Mouse (Mus musculus) monocyte, adult 5-6 weeks (primary cell): ENCODE measurements around the gene Lmna. TPM values are rescaled to one million over a fixed set of nuclear protein-coding genes. Genes with fewer than 3 reads are reported as not detected.

Experiments
- ATAC-seq: fragments of 153-309, 156-312 bp; replicated peaks from 2 replicates; pipeline ENCODE4 v1.8.0; 2017; ENCODE audit warnings: mild to moderate bottlenecking; ENCODE audit not compliant: low TSS enrichment, insufficient number of reproducible peaks, severe bottlenecking, poor library complexity, low FRiP score
- total RNA-seq: library from RNA; stranded (forward); fragments of 200-1000, 200-491, 200-594 nt; gene quantifications from 3 replicates; pipeline ENCODE4 v1.2.3, GENCODE M21; 2017

Lmna gene
- 28.1 to 43.4 TPM (median 40.8 TPM) in 3 replicates for total RNA-seq

DNA sequence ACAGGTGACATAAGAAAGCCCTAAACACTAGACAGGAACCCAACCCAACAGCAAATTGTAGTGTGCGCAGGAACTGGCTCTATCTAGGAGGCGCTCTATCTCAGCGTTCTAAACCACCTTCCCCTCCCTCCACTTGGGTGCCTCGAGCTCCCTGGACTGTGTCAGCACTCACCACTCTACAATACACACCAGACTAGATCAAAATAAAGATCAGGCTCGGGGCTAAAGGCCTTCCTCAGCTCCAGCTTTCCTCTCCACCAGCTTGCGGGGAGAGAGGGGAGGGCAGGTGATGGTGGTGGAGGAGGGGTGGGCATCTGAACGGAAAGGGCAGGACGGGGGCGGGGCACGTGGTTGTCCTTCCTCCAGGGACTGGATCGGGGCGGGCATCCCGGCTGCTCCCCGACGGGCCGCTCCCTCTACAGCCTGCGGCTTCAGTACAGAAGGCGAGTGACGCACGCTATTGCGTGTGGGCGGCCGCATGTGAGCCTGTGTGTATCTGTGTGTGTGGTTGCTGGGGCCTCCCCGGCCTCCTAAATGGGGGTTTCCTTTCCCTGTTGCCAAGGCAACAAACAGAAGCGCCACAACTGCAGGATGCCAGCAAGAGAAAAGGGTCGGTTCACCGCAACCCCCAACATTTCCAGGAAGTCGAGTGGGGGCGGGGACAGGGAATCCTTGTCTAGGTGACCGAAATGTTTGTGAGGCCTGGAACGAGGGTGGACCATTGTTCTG lies at the start of gene Lmna:
Gene Lmna (minus strand): TSS at position 265 of the 729 bp plus-strand sequence.
- peak; percentile 93 for ATAC-seq

GRCm38 (mm10) chr3:88556616-88557015 lies 46.9 kb upstream of the Lmna start:
- ATAC-seq: no peak

DNA sequence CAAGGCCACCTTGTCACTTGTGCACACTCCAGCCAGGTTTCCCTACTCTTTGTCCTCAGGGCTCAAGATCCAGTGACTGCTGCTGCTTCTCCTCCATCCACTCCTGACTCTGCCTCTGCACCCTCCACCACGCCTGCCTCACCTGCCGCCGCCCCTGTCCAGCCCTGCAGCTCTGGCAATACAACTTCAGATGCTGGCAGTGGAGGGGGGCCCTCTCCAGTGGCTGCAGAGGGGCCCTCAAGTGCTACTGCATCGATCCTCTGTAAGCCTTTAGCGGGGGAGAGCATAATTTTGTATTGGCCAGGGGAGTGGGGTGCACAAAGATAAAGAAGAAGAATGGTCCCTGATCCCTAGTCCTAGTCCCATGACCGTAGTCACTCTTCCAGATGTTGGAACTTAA lies 46.0 kb upstream of the Lmna start:
- no peak for ATAC-seq

DNA sequence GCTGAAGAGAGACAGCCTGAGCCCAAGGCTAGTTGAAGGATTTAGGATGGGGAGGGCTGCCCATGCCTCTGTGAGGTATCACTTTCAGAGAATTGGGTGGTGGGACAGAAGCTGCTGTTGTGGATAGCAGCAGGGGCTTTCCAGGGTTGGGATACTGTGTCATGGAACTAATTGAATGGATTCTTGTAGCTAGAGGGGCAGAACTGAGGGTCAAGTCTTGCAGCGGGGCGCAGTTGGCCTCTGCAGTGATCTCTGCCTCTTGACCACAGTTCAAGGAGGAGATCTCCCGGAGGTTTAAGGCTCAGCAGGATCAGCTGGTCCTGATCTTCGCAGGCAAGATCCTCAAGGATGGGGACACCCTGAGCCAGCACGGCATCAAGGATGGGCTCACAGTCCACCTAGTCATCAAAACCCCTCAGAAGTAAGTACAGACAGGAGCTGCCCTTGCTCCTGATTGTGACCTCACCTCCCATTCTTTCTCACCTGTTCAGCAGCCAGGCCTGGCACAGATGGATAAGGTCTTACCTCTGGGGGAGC lies 45.4 kb upstream of the Lmna start:
- no peak for ATAC-seq

- ATAC-seq: no peak
Measured at GRCm38 (mm10) chr3:88553880-88554586, 44.3 kb upstream of the Lmna start.

DNA sequence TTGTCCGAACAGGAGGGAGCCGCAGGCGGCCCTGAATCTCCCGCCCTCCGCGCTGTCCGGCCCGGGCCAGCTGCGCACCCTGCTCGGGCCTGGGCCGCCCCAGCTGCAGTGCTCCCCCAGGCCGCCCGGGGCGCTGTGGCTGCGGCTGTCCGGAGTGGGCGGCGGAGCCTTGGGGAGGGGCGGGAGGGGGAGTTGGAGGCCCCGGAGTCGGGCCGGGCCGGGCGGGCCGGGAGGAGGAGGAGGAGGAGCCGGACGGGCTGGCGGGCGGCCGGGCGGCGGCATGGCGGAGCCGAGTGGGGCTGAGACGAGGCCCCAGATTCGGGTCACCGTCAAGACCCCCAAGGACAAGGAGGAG lies 43.7 kb upstream of the Lmna start, which contains the start of gene Ubqln4:
Gene Ubqln4 (plus strand): TSS at position 234 of the 355 bp plus-strand sequence.
- peak; percentile 32; the same call in 1 of the 2 replicates for ATAC-seq

- peak; percentile 92 for ATAC-seq
Measured at GRCm38 (mm10) chr3:88552676-88553524, 43.1 kb upstream of the Lmna start, which contains the start of gene Lamtor2. Gene Lamtor2 (minus strand): TSS chr3:88553074.

GRCm38 (mm10) chr3:88552082-88552645 lies 42.4 kb upstream of the Lmna start:
- ATAC-seq: no peak

- ATAC-seq: no peak
Measured at GRCm38 (mm10) chr3:88551586-88551985, 41.8 kb upstream of the Lmna start.

DNA sequence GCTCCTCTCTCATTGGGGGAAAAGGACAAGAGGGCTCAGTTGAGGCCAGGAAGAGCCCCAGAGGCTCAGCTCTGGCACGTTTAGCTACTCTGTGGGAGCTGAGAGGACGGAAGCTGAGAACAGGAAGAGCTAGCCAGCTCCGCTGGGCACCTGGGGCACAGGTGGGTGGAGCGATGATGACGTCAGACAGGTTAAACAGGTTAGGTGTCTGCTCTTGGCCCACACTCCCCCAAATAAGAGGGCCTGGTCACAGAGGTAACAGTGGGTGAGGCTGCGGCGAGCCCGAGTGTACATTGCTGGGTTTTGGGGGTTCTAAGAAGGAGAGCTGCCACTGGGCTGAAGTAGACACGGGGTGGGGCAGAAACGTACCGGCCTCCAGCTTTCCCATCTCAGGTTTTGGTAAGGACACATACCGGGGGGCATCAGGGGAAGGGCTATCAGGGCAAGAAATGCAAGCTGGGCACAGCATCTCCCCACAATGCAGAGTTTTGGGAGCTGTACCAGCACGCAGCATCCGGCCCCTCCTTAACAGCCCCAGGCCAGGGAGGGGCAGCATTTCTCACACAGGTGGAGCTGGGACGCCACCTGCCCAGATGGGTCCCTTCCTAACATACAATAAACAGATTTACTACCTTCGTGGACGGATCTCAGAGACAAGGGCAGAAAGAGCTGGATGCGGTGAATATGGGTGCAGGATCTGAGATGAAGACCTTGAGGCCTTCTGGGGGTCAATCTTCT lies 38.6 kb upstream of the Lmna start, which contains the start of gene Rab25:
Gene Rab25 (minus strand): TSS at position 121 of the 738 bp plus-strand sequence.
- no peak for ATAC-seq

GRCm38 (mm10) chr3:88546674-88547418 lies 37.1 kb upstream of the Lmna start:
- no peak for ATAC-seq

- ATAC-seq: 0 out of 2 replicates have a peak, but pooled peaks have one; percentile 6
Measured at GRCm38 (mm10) chr3:88544955-88545591, 35.3 kb upstream of the Lmna start.

GRCm38 (mm10) chr3:88544514-88544913 lies 34.8 kb upstream of the Lmna start:
- ATAC-seq: no peak

DNA sequence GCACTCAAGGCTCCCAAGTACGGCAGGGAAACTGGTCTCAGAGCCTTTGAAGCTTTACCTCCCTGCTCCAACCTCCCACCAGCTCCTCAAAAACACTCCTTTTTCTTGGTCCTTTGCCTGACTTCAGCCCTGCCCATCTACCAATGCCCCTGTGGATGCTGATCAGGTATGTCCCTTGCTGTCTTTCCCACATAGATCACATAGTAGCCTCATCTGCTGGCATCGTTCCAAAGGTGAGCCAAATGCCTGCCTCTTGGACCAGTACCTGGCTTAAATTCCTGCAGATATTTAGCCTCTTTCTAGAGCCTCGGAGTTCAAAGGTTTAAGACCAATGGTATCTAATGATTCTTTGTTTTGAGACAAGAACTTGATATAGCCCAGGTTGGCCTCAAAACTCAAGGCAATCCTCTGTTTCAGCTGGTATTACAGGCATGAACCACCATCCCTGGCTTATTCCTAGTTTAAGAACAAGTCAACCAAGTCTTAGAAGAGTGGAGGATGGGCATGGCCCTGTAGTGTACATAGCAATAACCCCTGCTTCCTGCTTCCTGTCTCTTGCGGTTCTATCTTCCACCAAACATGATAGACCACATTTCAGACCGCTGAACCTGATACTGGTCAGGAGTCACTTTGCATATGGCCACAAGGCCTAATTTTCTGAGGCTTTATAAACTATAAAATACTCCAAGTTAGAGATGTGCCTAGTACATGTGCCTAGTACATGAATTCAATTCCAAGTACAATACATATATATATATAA lies 34.1 kb upstream of the Lmna start:
- no peak for ATAC-seq

DNA sequence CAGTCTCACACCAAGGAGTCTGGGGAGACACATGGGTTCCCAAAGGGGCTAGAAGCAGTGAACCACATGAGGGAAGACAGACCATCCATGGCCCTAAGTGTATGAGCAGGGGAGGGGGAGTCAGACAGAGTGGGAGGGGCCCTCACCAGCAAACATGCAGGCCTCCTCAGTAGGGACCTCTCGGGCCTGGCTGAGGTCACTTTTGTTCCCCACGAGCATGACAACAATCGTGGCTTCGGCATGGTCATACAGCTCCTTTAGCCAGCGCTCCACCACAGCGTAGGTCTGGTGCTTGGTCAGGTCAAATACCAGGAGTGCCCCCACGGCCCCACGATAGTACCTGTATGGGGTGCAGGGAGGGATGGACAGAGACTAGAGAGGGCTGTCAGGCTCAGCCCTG lies 33.4 kb upstream of the Lmna start:
- no peak for ATAC-seq

DNA sequence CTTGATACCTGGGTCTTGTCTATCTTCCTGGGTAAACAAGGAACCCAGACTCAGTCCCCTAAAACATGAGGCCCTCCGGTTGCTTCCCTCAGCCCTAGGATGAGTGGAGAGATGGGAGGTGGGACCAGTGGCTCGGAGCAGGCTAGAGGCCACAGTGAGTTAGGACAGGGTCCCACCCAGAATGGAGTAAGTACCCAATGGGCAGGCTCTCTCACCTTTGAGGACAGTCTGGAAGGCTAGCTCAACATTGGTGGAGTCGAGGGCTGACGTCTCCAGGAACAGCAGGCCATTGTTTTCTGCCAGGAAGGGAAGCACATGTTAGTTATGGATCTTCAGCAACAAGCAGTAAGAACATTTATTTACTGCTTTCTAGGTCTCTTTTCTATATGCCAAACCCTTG lies 32.7 kb upstream of the Lmna start:
- ATAC-seq: no peak
